ENCODE assay signal across 10 mouse cellular contexts in the genomic region with DNA sequence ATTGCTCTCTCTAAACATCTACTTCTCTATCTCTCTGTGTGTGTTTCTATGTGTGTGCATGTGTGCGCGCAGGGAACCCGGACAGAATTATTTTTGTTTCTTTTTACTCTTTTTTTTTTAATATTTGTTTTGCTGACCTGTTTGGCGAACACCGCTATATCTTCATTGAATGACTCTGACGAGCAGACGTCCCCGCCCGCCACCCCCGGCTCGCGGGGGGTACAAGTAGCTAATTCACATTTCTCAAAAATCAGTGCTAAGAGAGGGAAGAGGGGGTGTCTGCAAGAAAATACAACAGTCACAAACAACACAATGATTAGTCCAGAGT. TPM values are rescaled to one million over a fixed set of nuclear protein-coding genes. Genes with fewer than 3 reads are reported as not detected.
DNase-seq lines count a peak whose midpoint lies in the region; ATAC-seq lines count a peak whose summit lies in the region.
"Had no signal": no experiment of that assay in that cellular context is flagged by ENCODE, and none has a peak within 500 bp of the region (broad histone marks: within the 10 kb centered on the region; RNA-seq: fewer than 3 reads in every experiment).

No protein-coding gene starts in this region.

- H3K4me1 ChIP-seq in kidney, embryonic 15.5 days, result peaks cover 38% of the 10 kb centered on the region
- peaks cover 10% of the 10 kb centered on the region; the same call in 1 of the 2 replicates for H3K4me1 ChIP-seq in embryonic facial prominence, embryonic 13.5 days
- H3K4me1 ChIP-seq in hindbrain, embryonic 16.5 days (ENCODE audit: control insufficient read depth, insufficient read depth, low read depth, low read length), result peaks cover 3% of the 10 kb centered on the region
- H3K4me1 ChIP-seq in midbrain, embryonic 15.5 days, result peaks cover 32% of the 10 kb centered on the region

- peaks cover 17% of the 10 kb centered on the region; the same call in 1 of the 2 replicates for H3K27me3 ChIP-seq in kidney, embryonic 15.5 days
- H3K27me3 ChIP-seq in embryonic facial prominence, embryonic 13.5 days, result peaks cover 57% of the 10 kb centered on the region
- no peaks in the 10 kb centered on the region; the same call in 1 of the 2 replicates for H3K27me3 ChIP-seq in hindbrain, embryonic 16.5 days (replicated peaks; ENCODE audit: control insufficient read depth, insufficient read depth, low read length)
- peaks cover 18% of the 10 kb centered on the region; the same call in 1 of the 2 replicates for H3K27me3 ChIP-seq in midbrain, embryonic 15.5 days (replicated peaks)

- peak overlapping the region; percentile 73 for H3K9ac ChIP-seq in kidney, embryonic 15.5 days
- peak overlapping the region; percentile 88 for H3K9ac ChIP-seq in embryonic facial prominence, embryonic 13.5 days
- H3K9ac ChIP-seq in hindbrain, embryonic 16.5 days (ENCODE audit: low read depth, low read length), result peak overlapping the region; percentile 93
- peak overlapping the region; percentile 56 for H3K9ac ChIP-seq in midbrain, embryonic 15.5 days

- H3K4me3 ChIP-seq in kidney, embryonic 15.5 days (replicated peaks), result peak overlapping the region; percentile 59
- H3K4me3 ChIP-seq in embryonic facial prominence, embryonic 13.5 days, result peak overlapping the region; percentile 71
- peak overlapping the region; percentile 75 for H3K4me3 ChIP-seq in hindbrain, embryonic 16.5 days (ENCODE audit: low read length)
- peak overlapping the region; percentile 72 for H3K4me3 ChIP-seq in midbrain, embryonic 15.5 days

- no peaks in the 10 kb centered on the region for H3K36me3 ChIP-seq in kidney, embryonic 15.5 days
- peaks cover under 1% of the 10 kb centered on the region; the same call in 1 of the 2 replicates for H3K36me3 ChIP-seq in embryonic facial prominence, embryonic 13.5 days
- H3K36me3 ChIP-seq in hindbrain, embryonic 16.5 days (ENCODE audit: control insufficient read depth, insufficient read depth, low read length), result no peaks in the 10 kb centered on the region
- H3K36me3 ChIP-seq in midbrain, embryonic 15.5 days (replicated peaks), result no peaks in the 10 kb centered on the region

- ATAC-seq in kidney, embryonic 15.5 days (replicated peaks; ENCODE audit: low FRiP score), result no peak
- ATAC-seq in embryonic facial prominence, embryonic 13.5 days (ENCODE audit: insufficient number of reproducible peaks, insufficient read depth, low FRiP score, low TSS enrichment, low read depth), result no peak
- ATAC-seq in hindbrain, embryonic 16.5 days, result no peak
- ATAC-seq in midbrain, embryonic 15.5 days (replicated peaks), result no peak

- no peaks in the 10 kb centered on the region for H3K9me3 ChIP-seq in kidney, embryonic 15.5 days (replicated peaks)
- no peaks in the 10 kb centered on the region for H3K9me3 ChIP-seq in embryonic facial prominence, embryonic 13.5 days
- no peaks in the 10 kb centered on the region for H3K9me3 ChIP-seq in hindbrain, embryonic 16.5 days (ENCODE audit: control insufficient read depth, low read length)
- no peaks in the 10 kb centered on the region for H3K9me3 ChIP-seq in midbrain, embryonic 15.5 days

- no peak for DNase-seq in kidney, adult 18-20 months
- DNase-seq in adrenal gland, postnatal 4 days (ENCODE audit: low spot score in 2 of 2), result no peak
- DNase-seq in Muller cell, postnatal 12 days (ENCODE audit: inconsistent ontology term), result no peak
- no peak for DNase-seq in adrenal gland, postnatal 36 days
- DNase-seq: thymus, postnatal 36 days had no signal

- 11% methylated on average over 12 of the region's 12 CpGs for WGBS in kidney, embryonic 15.5 days
- 10% methylated on average over 12 of the region's 12 CpGs for WGBS in embryonic facial prominence, embryonic 13.5 days
- 11% methylated on average over 12 of the region's 12 CpGs for WGBS in hindbrain, embryonic 16.5 days
- WGBS in midbrain, embryonic 15.5 days, result 17% methylated on average over 12 of the region's 12 CpGs

- peak overlapping the region; percentile 76 for H3K4me2 ChIP-seq in kidney, embryonic 15.5 days
- H3K4me2 ChIP-seq in embryonic facial prominence, embryonic 13.5 days, result peak overlapping the region; percentile 90
- peak overlapping the region; percentile 71 for H3K4me2 ChIP-seq in hindbrain, embryonic 16.5 days (ENCODE audit: low read length)
- peak overlapping the region; percentile 95 for H3K4me2 ChIP-seq in midbrain, embryonic 15.5 days

- H3K27ac ChIP-seq in kidney, embryonic 15.5 days, result peak overlapping the region; percentile 89
- H3K27ac ChIP-seq in embryonic facial prominence, embryonic 13.5 days, result 0 out of 2 replicates have a peak overlapping the region, but pooled peaks have one; percentile 76
- peak overlapping the region; percentile 91 for H3K27ac ChIP-seq in hindbrain, embryonic 16.5 days (ENCODE audit: low read depth, low read length)
- no peak overlapping the region for H3K27ac ChIP-seq in midbrain, embryonic 15.5 days
- H3K27ac ChIP-seq: left cerebral cortex, adult 2 months had no signal

RNA-seq across cellular contexts. Expression of a gene that starts 4.7 kb away (rescaled TPM):
- polyA plus RNA-seq in kidney, embryonic 15.5 days (2015; fragmentation: Nextera tagmentation; extraction: Ambion mirVana), result 118 and 130 TPM in 2 replicates
- polyA plus RNA-seq in embryonic facial prominence, embryonic 13.5 days (2015; fragmentation: Nextera tagmentation; extraction: Ambion mirVana), result 47.4 and 59.0 TPM in 2 replicates
- polyA plus RNA-seq in hindbrain, embryonic 16.5 days (2015; fragmentation: Nextera tagmentation; extraction: Ambion mirVana), result 182 and 183 TPM in 2 replicates
- 38.5 and 43.1 TPM in 2 replicates for polyA plus RNA-seq in midbrain, embryonic 15.5 days (2015; fragmentation: Nextera tagmentation; extraction: Ambion mirVana)
- total RNA-seq in adrenal gland, postnatal 4 days (2021), result 10 to 100 TPM; 69.6 to 73.3 TPM
- 10 to 100 TPM; 56.0 to 57.4 TPM for total RNA-seq in adrenal gland, postnatal 36 days (2021)
